Mouse (Mus musculus) myocyte (in vitro differentiated cells): ENCODE measurements around the gene Clstn2. TPM values are rescaled to one million over a fixed set of nuclear protein-coding genes. Genes with fewer than 3 reads are reported as not detected.

Experiments used
- H3K27me3 ChIP-seq: one replicate; pipeline ENCODE4 v1.6.1; 2011; ENCODE audit not compliant: control insufficient read depth, insufficient read depth, insufficient read length
- H3K36me3 ChIP-seq: one replicate; pipeline ENCODE4 v1.6.1; 2011; ENCODE audit not compliant: control insufficient read depth, insufficient read depth
- H3K4me2 ChIP-seq: one replicate; pipeline ENCODE4 v1.6.1; 2011; ENCODE audit warnings: low read depth, control low read depth
- H3K4me3 ChIP-seq: one replicate; pipeline ENCODE4 v1.5.1; 2011; ENCODE audit warnings: mild to moderate bottlenecking, control low read depth, moderate library complexity
- H3K79me2 ChIP-seq: one replicate; pipeline ENCODE4 v1.6.1; 2011; ENCODE audit not compliant: control insufficient read depth, insufficient read depth
- H3ac ChIP-seq: one replicate; pipeline ENCODE4 v1.6.1; 2011; ENCODE audit not compliant: control insufficient read depth, insufficient read length
- CEBPB ChIP-seq: IDR thresholded peaks from 2 replicates; pipeline ENCODE4 v1.6.1; 2011; ENCODE audit warnings: mild to moderate bottlenecking, moderate library complexity; ENCODE audit not compliant: poor library complexity, insufficient read depth, severe bottlenecking
- E2F4 ChIP-seq: IDR thresholded peaks from one replicate; pipeline ENCODE4 v1.6.1; 2011; ENCODE audit warnings: mild to moderate bottlenecking, control low read depth, moderate library complexity; ENCODE audit not compliant: insufficient read depth
- MAX ChIP-seq: IDR thresholded peaks from one replicate; pipeline ENCODE4 v1.6.1; 2011; ENCODE audit warnings: low read depth, mild to moderate bottlenecking, control low read depth
- MYOD1 ChIP-seq, 3 experiments: IDR thresholded peaks; one replicate each; pipeline ENCODE4 v1.6.1; 2011; ENCODE audit warnings: control low read depth in 2 of 3, low read depth in 2 of 3, mild to moderate bottlenecking in 2 of 3, moderate library complexity in 1 of 3; ENCODE audit not compliant: insufficient read length in 2 of 3, control insufficient read depth in 1 of 3
- MYOG ChIP-seq, 3 experiments: IDR thresholded peaks; one replicate each; pipeline ENCODE4 v1.6.1; 2011; ENCODE audit warnings: control low read depth in 2 of 3, low read depth in 2 of 3, mild to moderate bottlenecking in 2 of 3; ENCODE audit not compliant: insufficient read length in 2 of 3, control insufficient read depth in 1 of 3, insufficient read depth in 1 of 3
- POLR2A ChIP-seq: IDR thresholded peaks from one replicate; pipeline ENCODE4 v1.6.1; 2011; ENCODE audit warnings: low read depth, mild to moderate bottlenecking, control low read depth, moderate library complexity; ENCODE audit not compliant: insufficient read length
- POLR2AphosphoS2 ChIP-seq: IDR thresholded peaks from one replicate; pipeline ENCODE4 v1.6.1; 2011; ENCODE audit warnings: low read depth, control low read depth; ENCODE audit not compliant: insufficient read length
- REST ChIP-seq: IDR thresholded peaks from one replicate; pipeline ENCODE4 v1.6.1; 2011; ENCODE audit warnings: mild to moderate bottlenecking, control low read depth, moderate library complexity; ENCODE audit not compliant: insufficient read depth, insufficient read length
- SRF ChIP-seq: IDR thresholded peaks from one replicate; pipeline ENCODE4 v1.6.1; 2011; ENCODE audit warnings: low read depth; ENCODE audit not compliant: control insufficient read depth, insufficient read length
- TCF12 ChIP-seq: IDR thresholded peaks from one replicate; pipeline ENCODE4 v1.6.1; 2011; ENCODE audit warnings: mild to moderate bottlenecking, control low read depth; ENCODE audit not compliant: poor library complexity, insufficient read depth, severe bottlenecking
- TCF3 ChIP-seq: IDR thresholded peaks from one replicate; pipeline ENCODE4 v1.6.1; 2011; ENCODE audit warnings: low read depth, control low read depth; ENCODE audit not compliant: insufficient read length
- USF1 ChIP-seq: IDR thresholded peaks from one replicate; pipeline ENCODE4 v1.6.1; 2011; ENCODE audit warnings: low read depth, mild to moderate bottlenecking, control low read depth, moderate library complexity
- polyA plus RNA-seq: library from polyadenylated mRNA; unstranded; fragments of >200 nt; fragmentation: generic; extraction: Trizol; gene quantifications from one replicate; pipeline ENCODE4 v1.2.1, GENCODE M21; 2012; ENCODE audit warnings: missing spikeins

Clstn2 gene
- polyA plus RNA-seq, 1 experiment: 0.02 TPM

GRCm38 (mm10) chr9:98033273-98033855 is 383 bp upstream of the Clstn2 start:
- Histone ChIP-seq H3K27me3 (peaks cover 9% of the 10 kb centered on the region), H3ac (no peak overlapping the region)
- TF ChIP-seq USF1: no peak
- TF ChIP-seq POLR2A: no peak
- TF ChIP-seq TCF3: no peak
- no peak for TF ChIP-seq POLR2AphosphoS2
- no peak for TF ChIP-seq SRF
- TF ChIP-seq CEBPB: no peak
- no peak for TF ChIP-seq TCF12
- TF ChIP-seq MYOG (IDR thresholded peaks at IDR 0.05; ENCODE audit: control insufficient read depth in 1 of 3, insufficient read depth in 1 of 3, insufficient read length in 2 of 3, low read depth in 2 of 3): no peak
- no peak for TF ChIP-seq E2F4
- no peak for TF ChIP-seq MAX
- no peak for TF ChIP-seq MYOD1 (IDR thresholded peaks at IDR 0.05; ENCODE audit: control insufficient read depth in 1 of 3, insufficient read length in 2 of 3, low read depth in 2 of 3)
- no peak for TF ChIP-seq REST

GRCm38 (mm10) chr9:98031898-98032572 is 946 bp downstream of the Clstn2 start:
- Histone ChIP-seq H3ac (no peak overlapping the region), H3K27me3 (peaks cover 9% of the 10 kb centered on the region), H3K36me3 (no peaks in the 10 kb centered on the region), H3K79me2 (no peaks in the 10 kb centered on the region), H3K4me3 (no peak overlapping the region), H3K4me2 (no peak overlapping the region)
- TF ChIP-seq E2F4 (no peak), REST (no peak), CEBPB (no peak), TCF12 (no peak), TCF3 (no peak), MAX (no peak), SRF (no peak), POLR2AphosphoS2 (no peak), POLR2A (no peak), USF1 (no peak)

More at GRCm38 (mm10) chr9:98033273-98033855, 383 bp upstream of the Clstn2 start:
- H3K79me2 ChIP-seq: no peaks in the 10 kb centered on the region
- H3K36me3 ChIP-seq: no peaks in the 10 kb centered on the region
- H3K4me2 ChIP-seq: no peak overlapping the region
- H3K4me3 ChIP-seq: no peak overlapping the region

GRCm38 (mm10) chr9:98030715-98031114 is 2.3 kb downstream of the Clstn2 start:
- TF ChIP-seq SRF (no peak), MYOD1 (IDR thresholded peaks at IDR 0.05; ENCODE audit: control insufficient read depth in 1 of 3, insufficient read length in 2 of 3, low read depth in 2 of 3) (no peak), MYOG (IDR thresholded peaks at IDR 0.05; ENCODE audit: control insufficient read depth in 1 of 3, insufficient read depth in 1 of 3, insufficient read length in 2 of 3, low read depth in 2 of 3) (no peak), USF1 (no peak), E2F4 (no peak), CEBPB (no peak), REST (no peak), POLR2A (no peak), TCF12 (no peak), MAX (no peak), POLR2AphosphoS2 (no peak), TCF3 (no peak)
- H3K36me3 ChIP-seq: no peaks in the 10 kb centered on the region
- no peak overlapping the region for H3K4me2 ChIP-seq
- no peaks in the 10 kb centered on the region for H3K79me2 ChIP-seq
- H3K27me3 ChIP-seq: peaks cover 9% of the 10 kb centered on the region
- H3ac ChIP-seq: no peak overlapping the region
- H3K4me3 ChIP-seq: no peak overlapping the region

- no peak overlapping the region for H3ac ChIP-seq
- H3K36me3 ChIP-seq: no peaks in the 10 kb centered on the region
- no peaks in the 10 kb centered on the region for H3K27me3 ChIP-seq
- no peak overlapping the region for H3K4me3 ChIP-seq
- no peak overlapping the region for H3K4me2 ChIP-seq
- H3K79me2 ChIP-seq: no peaks in the 10 kb centered on the region
- TF ChIP-seq MYOG (IDR thresholded peaks at IDR 0.05; ENCODE audit: control insufficient read depth in 1 of 3, insufficient read depth in 1 of 3, insufficient read length in 2 of 3, low read depth in 2 of 3) (no peak), MAX (no peak), POLR2A (no peak), REST (no peak), TCF12 (no peak), POLR2AphosphoS2 (no peak), E2F4 (no peak), CEBPB (no peak), TCF3 (no peak), USF1 (no peak), SRF (no peak), MYOD1 (IDR thresholded peaks at IDR 0.05; ENCODE audit: control insufficient read depth in 1 of 3, insufficient read length in 2 of 3, low read depth in 2 of 3) (no peak)
Measured at GRCm38 (mm10) chr9:98025548-98025947, 7.4 kb downstream of the Clstn2 start.
